Mouse (Mus musculus) thymus, postnatal 14 days (tissue): Measurements from ENCODE around the gene Olfr694.
"Not testable (repeated sequence)": the region's sequence is repeated elsewhere in the genome, so short reads cannot be mapped to it uniquely, and the experiment has no call there.

Experiments used
- DNase-seq: peaks from one replicate; pipeline ENCODE4 v3.0.0; 2021

The Olfr694 gene

GRCm38 (mm10) chr7:106691714-106692113, at the start of gene Olfr694:
TSS of gene Olfr694 (minus strand) at chr7:106691814.
- DNase-seq = no peak

- DNase-seq = no peak
Observed at GRCm38 (mm10) chr7:106737028-106737427, 45.4 kb upstream of the Olfr694 start.

GRCm38 (mm10) chr7:106733717-106734116, 42.1 kb upstream of the Olfr694 start:
- no peak for DNase-seq

- not testable (repeated sequence) for DNase-seq
Observed at GRCm38 (mm10) chr7:106725654-106726053, 34.0 kb upstream of the Olfr694 start.

- no peak for DNase-seq
Observed at GRCm38 (mm10) chr7:106716296-106716695, 24.7 kb upstream of the Olfr694 start, which contains the start of gene Olfr695. TSS of gene Olfr695 (minus strand) at chr7:106716396.

GRCm38 (mm10) chr7:106711463-106711862, 19.8 kb upstream of the Olfr694 start:
- DNase-seq = no peak

- DNase-seq = not testable (repeated sequence)
Observed at GRCm38 (mm10) chr7:106707705-106708104, 16.1 kb upstream of the Olfr694 start.

- DNase-seq = no peak
Observed at GRCm38 (mm10) chr7:106696891-106697290, 5.3 kb upstream of the Olfr694 start.

GRCm38 (mm10) chr7:106692976-106693375, 1.4 kb upstream of the Olfr694 start:
- no peak for DNase-seq

GRCm38 (mm10) chr7:106685382-106685781, 6.2 kb downstream of the Olfr694 start:
- no peak for DNase-seq

GRCm38 (mm10) chr7:106680484-106680883, 11.1 kb downstream of the Olfr694 start, which contains the start of gene Olfr693:
TSS of gene Olfr693 (minus strand) at chr7:106680584.
- DNase-seq = no peak

GRCm38 (mm10) chr7:106652344-106652652, 39.3 kb downstream of the Olfr694 start:
- no peak for DNase-seq

GRCm38 (mm10) chr7:106651555-106652343, 39.9 kb downstream of the Olfr694 start:
- DNase-seq = no peak

GRCm38 (mm10) chr7:106649774-106650173, 41.8 kb downstream of the Olfr694 start:
- no peak for DNase-seq

GRCm38 (mm10) chr7:106645261-106645660, 46.4 kb downstream of the Olfr694 start:
- DNase-seq = no peak

- no peak for DNase-seq
Observed at GRCm38 (mm10) chr7:106644222-106644870, 47.3 kb downstream of the Olfr694 start.

GRCm38 (mm10) chr7:106640839-106641238, 50.8 kb downstream of the Olfr694 start:
- DNase-seq = no peak

GRCm38 (mm10) chr7:106635560-106635959, 56.1 kb downstream of the Olfr694 start:
- DNase-seq = no peak
